Mouse (Mus musculus) forebrain, embryonic 12.5 days (tissue): Measurements from ENCODE around the gene Map3k11. TPM values are rescaled to one million over a fixed set of nuclear protein-coding genes. Genes with fewer than 3 reads are reported as not detected.
"Not testable (repeated sequence)": the region's sequence is repeated elsewhere in the genome, so short reads cannot be mapped to it uniquely, and the experiment has no call there.

Experiments
- ATAC-seq: fragments of 200-750 bp; cut with Nextera tagmentation; 2 replicates; pipeline ENCODE4 v1.8.0; 2017; ENCODE audit warnings: moderate TSS enrichment; ENCODE audit not compliant: low FRiP score
- H3K27ac ChIP-seq: fragments of 300-500 bp; sonication (generic); 2 replicates; pipeline ENCODE4 v1.5.1; 2016; ENCODE audit warnings: mild to moderate bottlenecking
- H3K27me3 ChIP-seq: fragments of 300-500 bp; sonication (generic); 2 replicates; pipeline ENCODE4 v1.6.1; 2016; ENCODE audit warnings: mild to moderate bottlenecking
- H3K36me3 ChIP-seq: fragments of 300-500 bp; sonication (generic); replicated peaks from 2 replicates; pipeline ENCODE4 v1.6.1; 2016; ENCODE audit warnings: mild to moderate bottlenecking
- H3K4me1 ChIP-seq: fragments of 300-500 bp; sonication (generic); 2 replicates; pipeline ENCODE4 v1.6.1; 2016
- H3K4me2 ChIP-seq: fragments of 300-500 bp; sonication (generic); 2 replicates; pipeline ENCODE4 v1.6.1; 2016; ENCODE audit warnings: mild to moderate bottlenecking, moderate library complexity
- H3K4me3 ChIP-seq: fragments of 300-500 bp; sonication (generic); replicated peaks from 2 replicates; pipeline ENCODE4 v1.5.1; 2016; ENCODE audit warnings: mild to moderate bottlenecking
- H3K9ac ChIP-seq: fragments of 300-500 bp; sonication (generic); 2 replicates; pipeline ENCODE4 v1.6.1; 2016; ENCODE audit warnings: mild to moderate bottlenecking
- H3K9me3 ChIP-seq: fragments of 300-500 bp; sonication (generic); 2 replicates; pipeline ENCODE4 v1.6.1; 2016
- whole genome bisulfite sequencing: fragments of 180-500 bp; shearing (Covaris S2); methylation state at CpG from one replicate; pipeline ENCODE4 v1.1.7; 2016; 5-methylcytosine and 5-hydroxymethylcytosine counted together
- polyA plus RNA-seq: library from polyadenylated mRNA; unstranded; fragments of >200 nt; fragmentation: Nextera tagmentation; extraction: Ambion mirVana; gene quantifications from 2 replicates; pipeline ENCODE4 v1.2.1, GENCODE M21; 2016

Map3k11 gene
- polyA plus RNA-seq, 1 experiment from 2014 or later, result 19.2 TPM

- no peak overlapping the region for H3K9ac ChIP-seq
- H3K4me3 ChIP-seq, result no peak overlapping the region
- no peak overlapping the region for H3K27ac ChIP-seq
These were observed 3.6 kb upstream of the Map3k11 start for GRCm38 (mm10) chr19:5684985-5685384.

GRCm38 (mm10) chr19:5685431-5685830, 3.1 kb upstream of the Map3k11 start:
- Histone ChIP-seq H3K9me3 (no peaks in the 10 kb centered on the region), H3K36me3 (peaks cover 62% of the 10 kb centered on the region), H3K4me1 (peaks cover 19% of the 10 kb centered on the region), H3K27me3 (no peaks in the 10 kb centered on the region), H3K4me2 (no peak overlapping the region), H3K4me3 (no peak overlapping the region), H3K9ac (no peak overlapping the region), H3K27ac (no peak overlapping the region)
- 96% methylated on average over 19 of the region's 19 CpGs for WGBS
- ATAC-seq, result no peak

More at GRCm38 (mm10) chr19:5684985-5685384, 3.6 kb upstream of the Map3k11 start:
- Histone ChIP-seq H3K4me2 (no peak overlapping the region), H3K4me1 (peaks cover 14% of the 10 kb centered on the region), H3K36me3 (peaks cover 67% of the 10 kb centered on the region), H3K27me3 (no peaks in the 10 kb centered on the region), H3K9me3 (no peaks in the 10 kb centered on the region)
- WGBS, result 89% methylated on average over 13 of the region's 13 CpGs
- ATAC-seq, result no peak

- Histone ChIP-seq H3K27me3 (no peaks in the 10 kb centered on the region), H3K27ac (no peak overlapping the region), H3K4me3 (no peak overlapping the region), H3K9me3 (no peaks in the 10 kb centered on the region), H3K4me1 (peaks cover 23% of the 10 kb centered on the region), H3K4me2 (no peak overlapping the region), H3K9ac (no peak overlapping the region), H3K36me3 (peaks cover 60% of the 10 kb centered on the region)
- WGBS, result 95% methylated on average over 11 of the region's 11 CpGs
- ATAC-seq, result no peak
These were observed 2.7 kb upstream of the Map3k11 start for GRCm38 (mm10) chr19:5685861-5686260.

GRCm38 (mm10) chr19:5686437-5686836, 2.1 kb upstream of the Map3k11 start:
- Histone ChIP-seq H3K27me3 (no peaks in the 10 kb centered on the region), H3K9ac (no peak overlapping the region), H3K27ac (no peak overlapping the region), H3K36me3 (peaks cover 60% of the 10 kb centered on the region), H3K4me3 (no peak overlapping the region), H3K4me1 (peaks cover 29% of the 10 kb centered on the region), H3K4me2 (no peak overlapping the region), H3K9me3 (no peaks in the 10 kb centered on the region)
- 94% methylated on average over 13 of the region's 13 CpGs for WGBS
- no peak for ATAC-seq

- not testable (repeated sequence) for H3K9me3 ChIP-seq, H3K27me3 ChIP-seq, H3K9ac ChIP-seq, ATAC-seq, H3K27ac ChIP-seq
- Histone ChIP-seq H3K4me2 (peak overlapping the region; percentile 99), H3K36me3 (peaks cover 57% of the 10 kb centered on the region), H3K4me3 (peak overlapping the region; percentile 89; the same call in 1 of the 2 replicates), H3K4me1 (peaks cover 34% of the 10 kb centered on the region)
- 92% methylated on average over 11 of the region's 12 CpGs for WGBS
These were observed 1.6 kb upstream of the Map3k11 start for GRCm38 (mm10) chr19:5686954-5687353.

GRCm38 (mm10) chr19:5687738-5688137, 804 bp upstream of the Map3k11 start:
- Histone ChIP-seq H3K4me3 (peak overlapping the region; percentile 89), H3K27me3 (no peaks in the 10 kb centered on the region), H3K9me3 (no peaks in the 10 kb centered on the region), H3K4me2 (peak overlapping the region; percentile 99), H3K36me3 (peaks cover 56% of the 10 kb centered on the region), H3K9ac (peak overlapping the region; percentile 89), H3K27ac (peak overlapping the region; percentile 91), H3K4me1 (peaks cover 42% of the 10 kb centered on the region)
- WGBS, result 20% methylated on average over 9 of the region's 9 CpGs
- no peak for ATAC-seq

- H3K4me1 ChIP-seq, result peaks cover 49% of the 10 kb centered on the region
- under 1% methylated on average over 7 of the region's 7 CpGs for WGBS
- H3K27me3 ChIP-seq, result no peaks in the 10 kb centered on the region
- peak overlapping the region; percentile 89 for H3K9ac ChIP-seq
- ATAC-seq, result no peak
- peak overlapping the region; percentile 91 for H3K27ac ChIP-seq
- H3K9me3 ChIP-seq, result no peaks in the 10 kb centered on the region
- peak overlapping the region; percentile 89 for H3K4me3 ChIP-seq
- H3K36me3 ChIP-seq, result peaks cover 54% of the 10 kb centered on the region
- H3K4me2 ChIP-seq, result peak overlapping the region; percentile 99
These were observed 516 bp downstream of the Map3k11 start for GRCm38 (mm10) chr19:5689088-5689428.

GRCm38 (mm10) chr19:5689565-5690342, 1.2 kb downstream of the Map3k11 start:
- H3K27ac ChIP-seq, result peak overlapping the region; percentile 91
- peaks cover 5% of the 10 kb centered on the region; the same call in 1 of the 2 replicates for H3K27me3 ChIP-seq
- H3K9me3 ChIP-seq, result no peaks in the 10 kb centered on the region
- peak; percentile 33; the same call in 1 of the 2 replicates for ATAC-seq
- WGBS, result 12% methylated on average over 42 of the region's 42 CpGs
- H3K4me1 ChIP-seq, result peaks cover 49% of the 10 kb centered on the region
- H3K36me3 ChIP-seq, result peaks cover 48% of the 10 kb centered on the region
- H3K4me2 ChIP-seq, result peak overlapping the region; percentile 99
- H3K9ac ChIP-seq, result peak overlapping the region; percentile 89
- peak overlapping the region; percentile 89 for H3K4me3 ChIP-seq

GRCm38 (mm10) chr19:5690343-5690735, 1.8 kb downstream of the Map3k11 start:
- peak overlapping the region; percentile 91; the same call in 1 of the 2 replicates for H3K27ac ChIP-seq
- WGBS, result 78% methylated on average over 15 of the region's 15 CpGs
- peak overlapping the region; percentile 99 for H3K4me2 ChIP-seq
- ATAC-seq, result no peak
- peak overlapping the region; percentile 89 for H3K9ac ChIP-seq
- H3K4me1 ChIP-seq, result peaks cover 53% of the 10 kb centered on the region
- peaks cover 11% of the 10 kb centered on the region for H3K27me3 ChIP-seq
- H3K4me3 ChIP-seq, result peak overlapping the region; percentile 89
- peaks cover 46% of the 10 kb centered on the region for H3K36me3 ChIP-seq
- no peaks in the 10 kb centered on the region for H3K9me3 ChIP-seq

- H3K4me3 ChIP-seq, result 0 out of 2 replicates have a peak overlapping the region, but pooled peaks have one; percentile 89
- peaks cover 65% of the 10 kb centered on the region for H3K4me1 ChIP-seq
- WGBS, result 88% methylated on average over 5 of the region's 5 CpGs
These were observed 3.1 kb downstream of the Map3k11 start for GRCm38 (mm10) chr19:5691601-5692000.

GRCm38 (mm10) chr19:5692086-5692912, 3.8 kb downstream of the Map3k11 start:
- H3K9me3 ChIP-seq, result no peaks in the 10 kb centered on the region
- H3K27me3 ChIP-seq, result peaks cover 15% of the 10 kb centered on the region
- peak overlapping the region; percentile 7; the same call in 1 of the 2 replicates for H3K4me3 ChIP-seq
- peak overlapping the region; percentile 36; the same call in 1 of the 2 replicates for H3K27ac ChIP-seq
- H3K9ac ChIP-seq, result peak overlapping the region; percentile 89
- 73% methylated on average over 10 of the region's 10 CpGs for WGBS
- H3K4me2 ChIP-seq, result peak overlapping the region; percentile 99
- peaks cover 50% of the 10 kb centered on the region for H3K36me3 ChIP-seq
- peaks cover 61% of the 10 kb centered on the region for H3K4me1 ChIP-seq
- no peak for ATAC-seq

More at GRCm38 (mm10) chr19:5691601-5692000, 3.1 kb downstream of the Map3k11 start:
- no peak overlapping the region for H3K27ac ChIP-seq
- H3K4me2 ChIP-seq, result peak overlapping the region; percentile 99
- H3K9ac ChIP-seq, result peak overlapping the region; percentile 89
- peaks cover 15% of the 10 kb centered on the region for H3K27me3 ChIP-seq
- no peaks in the 10 kb centered on the region for H3K9me3 ChIP-seq
- ATAC-seq, result no peak
- peaks cover 43% of the 10 kb centered on the region for H3K36me3 ChIP-seq

GRCm38 (mm10) chr19:5692913-5693396, 4.4 kb downstream of the Map3k11 start:
- Histone ChIP-seq H3K4me1 (peaks cover 55% of the 10 kb centered on the region), H3K4me3 (no peak overlapping the region; the same call in 1 of the 2 replicates), H3K27ac (peak overlapping the region; percentile 36; the same call in 1 of the 2 replicates), H3K9ac (peak overlapping the region; percentile 89; the same call in 1 of the 2 replicates), H3K27me3 (peaks cover 15% of the 10 kb centered on the region), H3K9me3 (no peaks in the 10 kb centered on the region), H3K4me2 (peak overlapping the region; percentile 99; the same call in 1 of the 2 replicates), H3K36me3 (peaks cover 56% of the 10 kb centered on the region)
- ATAC-seq, result no peak
- 88% methylated on average over 10 of the region's 10 CpGs for whole genome bisulfite sequencing
